In genomic region chr7:144857826-144858342, GRCm38 (mm10) we compare ENCODE assay signal across 33 mouse cellular contexts. TPM values are rescaled to one million over a fixed set of nuclear protein-coding genes. Genes with fewer than 3 reads are reported as not detected.
DNase-seq lines count a peak whose midpoint lies in the region; ATAC-seq and TF ChIP-seq lines count a peak whose summit lies in the region.
"Had no signal": no experiment of that assay in that cellular context is flagged by ENCODE, and none has a peak within 500 bp of the region (broad histone marks: within the 10 kb centered on the region; RNA-seq: fewer than 3 reads in every experiment).

No protein-coding gene starts in this region.

- no peak overlapping the region for H3K9ac ChIP-seq in midbrain, postnatal 0 days (replicated peaks; ENCODE audit: low read length, poor library complexity, severe bottlenecking)
- H3K9ac ChIP-seq: embryonic facial prominence, embryonic 13.5 days; embryonic facial prominence, embryonic 15.5 days; forebrain, embryonic 13.5 days; forebrain, embryonic 15.5 days; forebrain, postnatal 0 days had no signal

- intact Hi-C loops in heart, postnatal 10 days (cut with DNase I): no loop called here

- H3K27ac ChIP-seq in forebrain, embryonic 10.5 days: no peak overlapping the region
- H3K27ac ChIP-seq in midbrain, postnatal 0 days (ENCODE audit: low read depth, low read length): no peak overlapping the region
- H3K27ac ChIP-seq: embryonic facial prominence, embryonic 13.5 days; embryonic facial prominence, embryonic 15.5 days; forebrain, embryonic 13.5 days; forebrain, embryonic 15.5 days had no signal

- H3K4me2 ChIP-seq in midbrain, postnatal 0 days (ENCODE audit: low read depth, low read length, poor library complexity, severe bottlenecking): no peak overlapping the region
- H3K4me2 ChIP-seq: embryonic facial prominence, embryonic 13.5 days; embryonic facial prominence, embryonic 15.5 days; forebrain, embryonic 13.5 days; forebrain, embryonic 15.5 days had no signal

- no peaks in the 10 kb centered on the region for H3K9me3 ChIP-seq in E14TG2a.4 (ENCODE audit: low read length)
- H3K9me3 ChIP-seq in forebrain, embryonic 10.5 days: no peaks in the 10 kb centered on the region
- no peaks in the 10 kb centered on the region for H3K9me3 ChIP-seq in midbrain, postnatal 0 days (ENCODE audit: low read length)
- H3K9me3 ChIP-seq: embryonic facial prominence, embryonic 13.5 days; embryonic facial prominence, embryonic 15.5 days; forebrain, embryonic 13.5 days; forebrain, embryonic 15.5 days had no signal

- DNase-seq in ES-CJ7 (ENCODE audit: low read depth, low spot score) (peak; percentile 94), R1 (ENCODE audit: low read depth, low spot score) (peak; percentile 97)
- no peak for DNase-seq in heart, postnatal 10 days
- DNase-seq in forebrain, embryonic 10.5 days (ENCODE audit: extremely low spot score, low spot score): no peak
- no peak for DNase-seq in midbrain, postnatal 0 days (ENCODE audit: low spot score)
- DNase-seq: adrenal gland, adult 8-10 months; adrenal gland, postnatal 14 days; B cell, adult 2 months; cerebellum, adult 11 months; cerebellum, adult 18-20 months; cerebellum, adult 8-10 months; cerebellum, adult 9-11 months; cerebellum, postnatal 14 days; cerebellum, postnatal 36 days; embryo, embryonic 11 days; forebrain, postnatal 0 days had no signal

- no peaks in the 10 kb centered on the region for H3K27me3 ChIP-seq in E14TG2a.4 (ENCODE audit: insufficient read depth, low read length)
- peaks cover 88% of the 10 kb centered on the region for H3K27me3 ChIP-seq in forebrain, embryonic 10.5 days (ENCODE audit: poor library complexity, severe bottlenecking)
- H3K27me3 ChIP-seq in midbrain, postnatal 0 days (ENCODE audit: insufficient read depth, low read length): peaks cover 26% of the 10 kb centered on the region

- peaks cover 77% of the 10 kb centered on the region for H3K4me1 ChIP-seq in E14TG2a.4 (replicated peaks; ENCODE audit: low read depth, low read length)
- H3K4me1 ChIP-seq in forebrain, embryonic 10.5 days: peaks cover 19% of the 10 kb centered on the region
- peaks cover 10% of the 10 kb centered on the region for H3K4me1 ChIP-seq in midbrain, postnatal 0 days (ENCODE audit: insufficient read depth, low read length)

- H3K4me3 ChIP-seq in E14TG2a.4 (replicated peaks; ENCODE audit: low read length): peak overlapping the region; percentile 70; the same call in 1 of the 2 replicates
- H3K4me3 ChIP-seq in forebrain, embryonic 10.5 days: no peak overlapping the region
- H3K4me3 ChIP-seq in midbrain, postnatal 0 days (ENCODE audit: low read depth, low read length): no peak overlapping the region
- H3K4me3 ChIP-seq: embryonic facial prominence, embryonic 13.5 days; embryonic facial prominence, embryonic 15.5 days; erythroblast, embryonic 14.5 days; forebrain, embryonic 13.5 days; forebrain, embryonic 15.5 days had no signal

- peaks cover 14% of the 10 kb centered on the region for H3K36me3 ChIP-seq in E14TG2a.4 (ENCODE audit: insufficient read depth, low read length)
- H3K36me3 ChIP-seq in forebrain, embryonic 10.5 days (replicated peaks): no peaks in the 10 kb centered on the region
- H3K36me3 ChIP-seq in midbrain, postnatal 0 days (ENCODE audit: insufficient read depth, low read length): no peaks in the 10 kb centered on the region
- H3K36me3 ChIP-seq: embryonic facial prominence, embryonic 13.5 days; embryonic facial prominence, embryonic 15.5 days; forebrain, embryonic 15.5 days; G1E had no signal

- no peak for TF ChIP-seq CTCF in E14TG2a.4 (conservative IDR thresholded peaks at IDR 0.05; ENCODE audit: low read length)
- no peak for TF ChIP-seq CTCF in midbrain, postnatal 0 days (IDR thresholded peaks at IDR 0.05)

- 68% methylated on average over 3 of the region's 3 CpGs for WGBS in forebrain, embryonic 10.5 days
- WGBS in midbrain, postnatal 0 days: 76% methylated on average over 3 of the region's 3 CpGs

- no peak for ATAC-seq in midbrain, postnatal 0 days (ENCODE audit: low FRiP score)
- ATAC-seq: activated CD4-positive, CD25-positive, alpha-beta regulatory T cell, adult 4 months; CD4-positive, CD25-positive, alpha-beta regulatory T cell, adult 4 months; forebrain, embryonic 13.5 days; forebrain, embryonic 15.5 days; forebrain, postnatal 0 days; Patski had no signal

RNA-seq across cellular contexts. Expression of gene Fgf4, which starts 10.7 kb away (rescaled TPM):
- total RNA-seq in heart, postnatal 10 days (2021): not detected
- not detected in 2 replicates for polyA plus RNA-seq in forebrain, embryonic 10.5 days (2016; fragmentation: Nextera tagmentation; extraction: Ambion mirVana)
- not detected in 2 replicates for total RNA-seq in midbrain, postnatal 0 days (2014; rRNA removed)
- not detected in 2 replicates for polyA plus RNA-seq in midbrain, postnatal 0 days (2015; fragmentation: Nextera tagmentation; extraction: Ambion mirVana)
- total RNA-seq: adrenal gland, adult 18-20 months; adrenal gland, adult 8-10 months; adrenal gland, postnatal 14 days; adrenal gland, postnatal 4 days; CH12.LX; common myeloid progenitor, adult 5-6 weeks; forebrain, postnatal 0 days; G1E had no signal
- polyA plus RNA-seq: activated CD4-positive, CD25-positive, alpha-beta regulatory T cell, adult 4 months; brain, embryonic 14.5 days; erythroblast, embryonic 14.5 days; forebrain, embryonic 11.5 days; forebrain, embryonic 13.5 days; forebrain, embryonic 15.5 days; forebrain, postnatal 0 days; frontal cortex, adult 2 months; G1E; Patski had no signal

RNA-seq across cellular contexts. Expression of gene Fgf3, which starts 20.0 kb away (rescaled TPM):
- total RNA-seq in heart, postnatal 10 days (2021): not detected
- 0.98 and 1.2 TPM in 2 replicates for polyA plus RNA-seq in forebrain, embryonic 10.5 days (2016; fragmentation: Nextera tagmentation; extraction: Ambion mirVana)
- total RNA-seq in midbrain, postnatal 0 days (2014; rRNA removed): 0.85 and 3.5 TPM in 2 replicates
- polyA plus RNA-seq in midbrain, postnatal 0 days (2015; fragmentation: Nextera tagmentation; extraction: Ambion mirVana): 0.33 and 1.2 TPM in 2 replicates
- total RNA-seq: CH12.LX had no signal
- polyA plus RNA-seq: activated CD4-positive, CD25-positive, alpha-beta regulatory T cell, adult 4 months; CD4-positive, CD25-positive, alpha-beta regulatory T cell, adult 4 months; Patski had no signal

RNA-seq across cellular contexts. Expression of gene Fgf15, which starts 38.4 kb away (rescaled TPM):
- not detected for total RNA-seq in heart, postnatal 10 days (2021)
- polyA plus RNA-seq in forebrain, embryonic 10.5 days (2016; fragmentation: Nextera tagmentation; extraction: Ambion mirVana): 60.7 and 78.7 TPM in 2 replicates
- total RNA-seq in midbrain, postnatal 0 days (2014; rRNA removed): 7.9 and 9.3 TPM in 2 replicates
- 3.8 and 5.1 TPM in 2 replicates for polyA plus RNA-seq in midbrain, postnatal 0 days (2015; fragmentation: Nextera tagmentation; extraction: Ambion mirVana)
- total RNA-seq: adrenal gland, postnatal 14 days; CH12.LX; common myeloid progenitor, adult 5-6 weeks had no signal
- polyA plus RNA-seq: activated CD4-positive, CD25-positive, alpha-beta regulatory T cell, adult 4 months; CD4-positive, CD25-positive, alpha-beta regulatory T cell, adult 4 months; erythroblast, embryonic 14.5 days; frontal cortex, adult 2 months had no signal

RNA-seq across cellular contexts. Expression of gene LTO1, which starts 57.0 kb away (rescaled TPM):
- total RNA-seq in heart, postnatal 10 days (2021): 10 to 100 TPM; 13.6 to 16.2 TPM
- 24.6 and 26.7 TPM in 2 replicates for polyA plus RNA-seq in forebrain, embryonic 10.5 days (2016; fragmentation: Nextera tagmentation; extraction: Ambion mirVana)
- 19.2 and 19.8 TPM in 2 replicates for total RNA-seq in midbrain, postnatal 0 days (2014; rRNA removed)
- polyA plus RNA-seq in midbrain, postnatal 0 days (2015; fragmentation: Nextera tagmentation; extraction: Ambion mirVana): 17.9 and 18.9 TPM in 2 replicates

Comparison
In these comparisons a context has a peak if more than half of its experiments do, and no peak if none do; other contexts are left out.
1. DNase-seq: peak in ES-CJ7 (single experiment) and R1 (single experiment); none in heart, postnatal 10 days (0 of 2), forebrain, embryonic 10.5 days (single experiment) and midbrain, postnatal 0 days (single experiment).